Mouse (Mus musculus): Measurements from ENCODE around the gene Ncs1.

Gene Ncs1

DNA sequence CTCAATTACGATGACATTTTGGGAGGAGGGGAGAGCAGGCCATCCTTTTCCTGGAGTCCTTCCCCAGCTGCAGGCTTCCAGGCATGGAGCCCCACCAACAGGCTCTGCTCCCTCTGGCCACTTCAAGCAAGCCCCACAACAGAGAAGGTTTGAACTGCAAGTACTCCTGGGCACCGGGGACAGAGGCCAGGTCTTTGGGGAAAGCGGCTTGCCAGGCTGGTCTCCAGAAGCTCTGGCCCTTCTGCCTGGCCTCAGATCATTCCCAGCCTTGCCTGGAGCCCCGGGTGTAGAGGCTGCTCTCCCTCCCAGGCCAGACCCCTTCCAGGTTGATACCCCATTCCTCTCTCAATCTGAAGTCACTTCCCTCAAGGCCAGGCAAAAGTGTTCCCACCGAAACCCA lies 572 bp upstream of the Ncs1 start:
- DNase-seq: no peak

DNA sequence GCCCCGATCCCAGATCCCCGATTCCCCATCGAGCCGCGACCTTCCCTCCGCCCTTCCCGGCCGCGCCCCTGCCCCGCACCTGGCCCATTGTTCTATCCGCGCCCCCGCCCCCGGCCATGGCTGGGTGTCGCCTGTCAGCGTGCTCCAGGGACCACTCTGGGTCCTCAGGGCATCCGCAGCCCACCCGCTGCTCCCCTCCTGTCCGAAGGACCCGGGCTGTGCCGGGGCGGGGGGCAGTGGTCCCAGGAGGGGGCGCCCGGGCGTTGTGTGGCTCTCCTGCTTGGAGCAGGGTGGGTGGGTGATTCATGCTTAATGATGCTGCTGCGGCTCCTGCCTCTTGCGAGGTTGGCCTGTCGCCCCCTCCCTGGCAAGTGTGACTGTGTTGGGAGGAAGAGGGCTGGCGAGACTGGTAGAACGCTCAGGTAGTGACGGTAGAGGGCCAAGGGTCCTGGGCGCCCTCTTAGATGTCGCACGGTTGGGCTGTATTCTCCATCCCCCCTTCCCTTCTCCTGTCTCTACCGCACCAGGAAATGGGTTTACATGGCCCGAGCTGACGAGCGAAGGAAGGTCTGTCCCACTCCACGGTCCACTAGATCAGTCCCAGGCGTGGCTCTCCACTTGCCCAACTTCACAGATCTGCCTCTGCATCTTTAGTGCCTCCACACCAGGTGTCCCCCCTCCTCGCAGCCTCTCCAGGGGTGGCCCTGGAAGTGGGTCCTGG lies 788 bp downstream of the Ncs1 start:
- peak in 1 of 2 experiments; percentile 48 for DNase-seq

DNA sequence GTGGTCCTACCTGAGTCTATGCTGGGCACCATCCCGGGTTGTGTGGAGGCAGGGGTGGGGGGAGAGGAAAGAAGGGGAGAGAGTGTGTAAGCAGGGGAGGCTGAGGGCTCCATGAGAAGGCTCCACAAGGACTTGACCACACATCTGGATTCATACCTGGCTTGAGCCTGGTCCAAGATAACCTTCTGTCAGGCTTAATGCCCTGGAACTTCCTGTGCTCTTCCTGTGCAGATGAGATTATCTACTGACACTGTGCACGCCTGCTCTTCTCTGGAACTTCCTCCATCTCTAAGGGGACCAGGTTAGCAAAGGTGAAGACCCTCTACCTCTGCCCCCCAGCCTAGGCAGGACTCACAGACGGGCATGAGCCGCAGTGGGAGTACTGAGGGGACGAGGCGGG lies 3.2 kb downstream of the Ncs1 start:
- no peak for DNase-seq

DNA sequence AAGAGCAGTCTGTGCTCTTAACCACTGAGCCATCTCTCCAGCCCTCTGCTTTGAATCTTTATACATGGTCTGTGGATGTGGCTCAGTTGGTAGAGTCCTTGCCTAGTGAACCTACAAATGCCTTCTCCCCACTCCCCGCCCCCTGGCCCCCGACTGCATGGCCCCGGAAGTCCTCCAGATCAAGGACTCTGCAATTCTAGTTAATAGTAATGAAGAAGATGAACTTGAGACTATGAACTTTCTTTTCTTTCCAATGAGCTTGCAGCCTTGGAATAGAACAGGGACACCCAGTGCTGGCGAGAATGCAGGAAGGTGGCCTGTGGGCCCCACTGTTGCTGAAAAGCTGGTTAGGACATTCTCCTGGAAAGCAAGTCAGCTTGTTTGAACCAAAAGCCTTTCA lies 6.5 kb downstream of the Ncs1 start:
- peak; percentile 55 to 86 for DNase-seq

DNA sequence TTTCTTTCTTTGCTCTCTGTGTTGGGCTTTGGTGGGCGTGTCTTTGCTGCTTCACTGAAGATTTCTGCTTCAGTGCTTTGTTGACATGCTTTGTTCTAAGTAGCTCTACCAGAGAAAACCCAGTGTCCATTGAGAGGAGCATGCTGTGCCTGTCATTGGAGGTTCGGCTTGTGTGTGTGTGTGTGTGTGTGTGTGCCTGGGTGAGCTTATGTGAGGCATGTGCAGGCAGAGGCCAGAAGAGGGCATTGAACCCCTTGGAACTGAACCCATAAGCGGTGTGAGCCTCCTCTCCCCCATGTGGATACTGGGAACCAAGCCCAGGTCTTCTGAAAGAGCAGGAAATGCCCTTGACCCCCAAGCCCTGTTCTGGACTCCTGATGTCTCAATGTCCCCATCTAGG lies 7.8 kb downstream of the Ncs1 start:
- DNase-seq: peak; percentile 41 to 81

DNA sequence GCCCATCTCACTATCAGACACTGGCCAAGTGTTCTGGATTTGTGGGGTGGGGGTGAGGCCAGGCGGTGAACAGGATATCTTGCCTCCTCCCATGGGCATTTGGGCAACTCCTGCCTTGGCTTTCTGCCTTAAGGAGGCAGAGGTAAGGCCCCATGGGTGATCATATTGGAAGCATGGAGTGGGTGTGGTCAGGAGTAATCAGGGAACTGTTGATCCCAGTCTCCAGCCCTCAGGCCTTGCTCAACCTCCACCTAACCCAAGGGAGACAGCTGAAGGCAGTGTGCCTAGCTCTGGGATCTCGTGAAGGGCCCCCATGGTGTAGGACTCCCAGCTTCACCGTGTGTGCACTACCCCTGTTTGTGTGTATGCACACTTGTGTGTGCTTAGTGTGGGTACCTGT lies 9.2 kb downstream of the Ncs1 start:
- DNase-seq: no peak

DNA sequence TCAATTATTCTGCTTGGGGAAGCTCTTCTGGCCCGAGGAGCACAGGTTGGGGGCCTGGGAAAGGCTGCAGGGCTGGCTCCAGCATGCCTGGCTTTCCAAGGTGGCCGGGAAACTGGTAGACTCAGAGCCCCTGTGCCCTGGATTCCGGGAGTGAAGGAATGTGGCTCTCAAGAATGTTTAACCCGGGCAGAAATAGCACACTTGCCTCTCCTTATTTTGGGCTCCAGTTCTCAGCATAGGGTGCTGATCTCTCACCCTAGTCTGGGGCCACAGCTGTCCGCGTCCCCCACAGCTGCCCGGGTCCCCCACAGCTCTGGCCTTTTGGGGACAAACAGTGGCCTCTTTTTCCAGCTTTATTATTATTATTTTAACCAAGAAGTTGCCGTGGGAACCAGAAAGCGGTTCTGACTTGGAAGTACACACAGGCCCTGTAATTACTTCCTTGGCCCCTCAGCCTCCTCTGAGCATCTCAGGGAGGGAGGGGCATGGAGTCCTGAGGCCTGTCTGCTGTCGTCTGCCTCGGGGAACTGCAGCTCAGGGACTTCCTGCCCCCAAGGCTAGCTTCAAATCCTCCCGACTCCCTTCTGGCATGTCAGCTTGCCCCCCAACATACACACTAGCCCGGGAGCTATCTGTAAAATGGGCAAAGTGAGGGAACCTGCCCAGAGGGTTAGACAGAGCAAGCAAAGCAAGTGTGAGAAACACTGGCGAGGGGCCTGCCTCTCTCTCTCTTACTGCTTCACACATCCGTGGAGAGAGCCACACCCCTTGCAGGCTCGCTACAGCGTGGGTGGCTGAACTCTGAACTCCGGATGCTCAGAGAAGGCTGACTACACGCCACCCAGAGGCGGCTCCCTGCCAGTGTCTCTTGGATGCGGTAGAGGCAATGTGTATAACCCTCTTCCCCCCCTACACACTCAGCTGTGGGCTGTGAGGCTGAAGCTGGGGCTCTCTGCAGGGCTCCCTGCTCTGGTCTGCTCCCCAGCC lies 10.6 kb downstream of the Ncs1 start:
- peak; percentile 81 to 90 for DNase-seq

DNA sequence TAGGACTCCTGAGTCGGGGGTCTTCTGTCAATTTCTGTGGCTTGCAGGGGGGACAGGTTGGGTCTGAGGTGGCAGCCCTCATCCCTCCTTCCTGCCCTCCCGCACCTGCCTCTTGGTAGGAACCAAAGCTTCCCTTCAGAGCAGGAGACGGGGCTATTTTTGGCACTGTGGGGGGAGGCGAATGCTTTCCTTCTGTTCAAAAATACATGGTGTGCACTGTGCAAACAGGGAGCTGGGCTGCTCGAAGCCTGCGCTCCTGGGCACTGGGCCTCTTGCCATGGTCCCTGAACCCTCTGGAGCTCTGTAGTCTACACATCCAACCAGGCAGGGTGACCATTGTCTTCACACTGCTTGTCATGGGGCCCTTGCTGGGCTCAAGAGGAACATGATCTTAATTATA lies 11.5 kb downstream of the Ncs1 start:
- DNase-seq: no peak

DNA sequence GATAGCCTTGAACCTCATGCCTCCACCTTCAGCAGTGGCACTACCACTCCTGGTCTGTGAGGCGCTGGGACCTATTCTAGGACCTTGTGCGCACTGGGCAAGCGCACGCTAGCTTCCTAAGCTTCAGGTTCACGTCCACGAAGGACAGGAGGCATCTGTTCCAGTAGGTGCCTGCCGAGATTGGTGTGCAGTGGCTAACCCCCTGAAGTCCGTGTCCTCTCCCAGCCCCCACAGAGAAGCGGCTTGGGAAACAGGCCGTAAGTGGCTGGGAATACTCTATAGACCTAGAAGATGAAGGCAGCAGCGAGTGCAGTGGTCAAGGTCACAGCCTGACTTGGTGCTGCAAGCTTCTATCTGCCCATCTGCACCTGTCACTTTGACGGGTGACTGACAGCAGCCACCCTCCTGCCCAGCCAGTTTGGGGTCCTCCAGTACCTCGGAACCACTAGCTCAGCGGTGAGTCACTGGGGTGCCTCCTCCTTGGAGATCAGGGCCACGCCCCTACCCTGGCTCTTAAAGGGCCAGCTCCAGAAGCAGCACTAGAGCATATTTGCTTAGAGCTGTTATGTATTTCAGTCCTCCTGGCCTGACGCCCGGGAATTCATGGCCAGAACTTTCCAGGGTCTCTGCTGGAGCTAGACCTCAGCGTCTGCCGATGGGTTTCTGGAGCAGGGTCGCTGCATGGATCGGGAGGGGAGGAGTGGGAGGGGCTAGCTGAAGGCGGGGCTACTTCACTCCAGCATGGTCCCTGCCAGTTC lies 13.2 kb downstream of the Ncs1 start:
- peak; percentile 85 to 89 for DNase-seq

DNA sequence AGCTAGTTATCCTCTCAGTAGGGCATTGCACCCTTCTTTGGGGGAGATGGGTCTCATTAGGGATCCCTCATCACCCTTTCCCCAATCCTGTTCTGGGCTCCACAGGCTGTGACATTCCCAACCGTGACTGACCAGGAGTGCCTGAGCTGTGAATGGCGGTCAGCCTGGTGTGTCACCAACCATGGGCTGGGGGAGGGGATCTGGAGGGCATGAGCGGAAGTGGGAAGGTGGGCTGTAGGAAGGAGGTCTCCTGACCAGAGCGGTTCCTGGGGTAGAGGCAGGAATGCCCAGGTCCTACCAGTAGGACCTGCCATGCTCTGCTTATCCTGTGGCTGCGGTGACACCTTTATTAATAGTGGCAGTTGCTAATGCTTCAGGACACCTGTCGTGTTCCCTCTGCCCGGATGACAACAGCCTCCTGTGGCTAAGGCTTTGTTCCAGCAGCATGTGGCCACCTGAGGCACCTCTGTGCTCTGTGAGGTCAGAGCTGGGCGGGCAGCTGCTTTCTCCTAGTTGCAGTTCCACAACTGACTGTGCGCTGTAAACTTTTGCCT lies 13.8 kb downstream of the Ncs1 start:
- peak in 1 of 2 experiments; percentile 43 for DNase-seq

DNA sequence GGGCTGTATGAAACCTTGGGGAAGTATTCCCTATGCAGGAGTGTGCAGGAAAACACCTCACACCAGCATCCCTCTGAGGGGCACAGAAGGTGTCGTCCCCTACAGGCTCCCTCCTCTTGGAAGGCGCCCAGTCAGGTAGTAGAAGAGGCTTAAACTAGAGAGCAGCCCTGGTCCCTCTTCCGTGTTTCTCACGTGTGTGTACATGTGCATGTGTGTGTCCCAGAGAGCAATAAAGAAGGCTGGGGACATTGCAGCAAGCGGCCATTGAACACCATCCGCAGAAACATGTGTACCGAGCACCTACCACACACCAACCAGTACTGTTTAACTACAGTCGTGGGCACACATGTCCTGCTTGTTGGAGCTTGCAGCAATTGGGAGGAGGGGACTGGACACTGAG lies 14.9 kb downstream of the Ncs1 start:
- peak in 1 of 2 experiments; percentile 56 for DNase-seq

DNA sequence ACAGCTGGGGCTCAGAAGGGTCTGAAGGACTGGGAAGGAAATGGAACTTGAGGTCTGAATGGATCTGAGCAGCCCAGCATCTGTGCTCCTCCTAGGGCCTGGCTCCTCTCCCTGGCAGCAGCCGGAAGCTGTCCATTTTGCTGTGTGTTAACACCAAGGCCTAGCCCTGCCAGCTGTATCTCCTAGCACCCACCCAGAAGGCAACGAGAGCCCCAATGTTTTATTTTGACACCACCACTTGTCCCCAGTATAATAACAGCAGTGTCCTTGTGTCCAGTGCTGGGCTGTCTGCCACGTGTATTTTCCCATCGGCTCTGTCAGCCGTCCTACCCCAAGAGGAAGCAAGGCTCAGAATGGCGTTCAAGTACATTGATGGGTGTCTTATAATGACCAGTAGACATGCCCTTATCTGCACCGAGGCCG lies 17.4 kb downstream of the Ncs1 start:
- no peak for DNase-seq

DNA sequence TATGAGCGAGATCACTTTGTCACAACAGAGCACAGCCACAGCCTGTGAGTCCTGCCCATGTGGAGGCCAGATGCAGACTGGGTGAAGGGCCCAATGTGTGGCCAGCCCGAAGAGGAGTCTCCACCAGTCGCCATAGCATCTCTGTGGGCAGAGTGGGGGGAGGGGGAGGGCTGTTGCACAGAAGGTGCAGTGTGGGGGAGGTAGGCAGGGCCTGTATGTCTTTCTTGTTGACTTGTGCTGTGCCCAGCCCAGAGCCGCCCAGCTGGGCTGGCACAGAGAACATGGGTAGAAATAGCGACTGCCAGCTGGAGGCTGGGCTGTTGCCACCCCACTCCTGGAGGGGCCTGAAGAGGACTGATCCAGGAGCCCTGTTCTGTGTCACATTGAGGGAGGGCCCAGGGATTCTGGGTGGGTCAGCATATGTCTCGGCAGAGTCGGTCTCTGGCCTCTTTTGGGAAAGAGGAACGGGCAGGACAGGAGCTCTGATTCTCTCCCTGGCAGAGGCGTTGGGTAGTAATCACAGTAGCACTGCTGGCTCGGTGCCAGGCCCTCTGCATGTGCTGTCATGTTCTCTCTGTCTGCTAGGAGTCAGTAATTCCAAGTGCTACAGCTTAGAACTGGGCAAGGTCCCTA lies 18.2 kb downstream of the Ncs1 start:
- peak; percentile 80 to 83 for DNase-seq

DNA sequence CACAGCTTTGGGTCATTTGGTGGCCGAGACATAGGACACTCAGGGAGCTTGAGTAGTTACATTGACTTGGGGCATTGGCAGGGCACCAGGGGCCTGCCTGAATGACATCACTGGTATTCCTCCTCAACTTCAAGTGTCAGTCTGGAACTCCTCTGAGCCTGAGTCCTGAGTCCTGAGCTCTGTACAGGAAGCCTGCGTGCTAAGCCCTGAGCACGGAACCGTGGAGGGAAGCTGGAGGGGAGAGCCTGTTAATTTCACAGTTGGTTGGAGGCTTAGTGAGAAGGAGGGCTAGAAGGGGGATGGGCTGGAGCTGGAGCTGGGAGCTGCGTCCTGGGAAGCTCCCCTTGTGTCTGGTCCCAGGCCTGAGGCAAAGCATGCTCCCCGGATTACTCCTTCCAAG lies 21.8 kb downstream of the Ncs1 start:
- no peak for DNase-seq

DNA sequence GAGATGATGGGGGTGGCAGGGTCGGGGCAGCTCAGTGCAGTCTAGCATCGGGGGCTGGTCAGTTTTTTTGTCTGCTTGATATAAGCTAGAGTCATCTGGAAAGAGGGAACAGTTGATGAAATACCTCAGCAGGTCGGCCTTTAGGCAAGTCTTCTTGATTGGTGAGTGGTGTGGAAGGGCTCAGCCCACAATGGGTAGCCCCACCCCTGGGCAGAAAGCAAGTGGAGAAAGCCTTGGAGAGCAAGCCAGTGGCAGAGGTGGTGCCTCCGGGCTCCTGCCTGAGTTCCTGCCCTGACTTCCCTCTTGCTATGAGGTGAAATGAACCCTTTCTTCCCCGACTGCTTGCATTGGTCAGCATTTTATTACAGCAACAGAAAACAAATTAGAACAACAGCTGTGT lies 23.0 kb downstream of the Ncs1 start:
- DNase-seq: no peak

DNA sequence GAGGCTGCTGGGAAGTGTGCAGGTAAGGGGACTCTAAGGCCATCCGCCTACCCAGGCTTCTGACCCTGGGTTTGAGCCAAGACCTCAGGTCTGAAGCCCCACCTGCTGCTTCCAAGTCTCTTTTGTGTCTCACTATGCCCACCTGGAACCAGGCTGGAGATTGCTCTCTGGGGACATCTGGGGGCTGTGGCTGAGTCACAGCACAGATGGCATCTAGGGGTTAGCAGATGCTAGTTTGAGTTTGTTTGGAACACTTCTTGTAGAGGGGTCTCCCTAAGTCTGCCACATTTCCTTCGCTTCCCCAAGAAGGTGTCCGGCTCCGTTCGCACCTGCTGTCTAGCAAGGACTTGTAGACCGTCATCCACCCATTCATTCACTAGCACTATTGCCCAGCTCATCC lies 23.6 kb downstream of the Ncs1 start:
- no peak for DNase-seq

DNA sequence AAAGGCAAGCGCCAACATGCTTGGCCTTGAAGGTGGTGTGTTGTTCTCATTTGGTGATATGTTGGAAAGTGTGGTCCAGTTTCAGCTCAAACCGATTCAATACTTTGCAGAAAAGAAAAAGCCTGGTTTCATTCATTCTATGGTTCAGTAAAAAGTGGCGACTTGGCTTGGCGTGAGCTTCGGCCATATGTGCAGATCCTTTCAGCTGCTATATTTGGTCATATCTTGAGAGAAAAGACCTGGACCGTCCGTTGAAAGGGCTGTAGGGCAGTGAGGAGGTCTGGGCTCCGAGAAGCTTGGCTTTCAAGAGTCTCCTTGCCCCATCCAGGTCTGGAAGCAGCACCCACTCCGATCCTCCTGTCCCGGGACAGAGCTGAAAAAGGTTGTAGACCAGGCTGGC lies 24.2 kb downstream of the Ncs1 start:
- DNase-seq: no peak

DNA sequence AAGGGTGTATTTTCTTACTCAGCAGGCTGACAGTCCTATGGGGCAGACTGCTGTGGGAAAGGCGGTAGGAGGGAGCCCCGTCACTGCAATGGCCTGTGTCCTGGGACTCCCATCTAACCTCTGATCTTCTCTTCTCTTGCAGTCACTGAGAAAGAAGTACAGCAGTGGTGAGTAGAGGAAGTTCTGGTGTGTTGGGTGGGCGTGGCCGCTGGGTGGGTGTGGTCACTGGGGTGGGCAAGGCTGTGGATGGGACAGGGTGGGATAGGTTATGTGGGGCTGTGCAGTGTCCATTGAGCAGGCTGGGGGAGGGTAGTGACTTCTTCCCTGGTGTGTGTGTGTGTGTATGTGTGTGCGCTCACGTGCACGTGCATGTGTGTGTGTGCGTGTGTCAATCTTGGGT lies 24.8 kb downstream of the Ncs1 start:
- DNase-seq: no peak

DNA sequence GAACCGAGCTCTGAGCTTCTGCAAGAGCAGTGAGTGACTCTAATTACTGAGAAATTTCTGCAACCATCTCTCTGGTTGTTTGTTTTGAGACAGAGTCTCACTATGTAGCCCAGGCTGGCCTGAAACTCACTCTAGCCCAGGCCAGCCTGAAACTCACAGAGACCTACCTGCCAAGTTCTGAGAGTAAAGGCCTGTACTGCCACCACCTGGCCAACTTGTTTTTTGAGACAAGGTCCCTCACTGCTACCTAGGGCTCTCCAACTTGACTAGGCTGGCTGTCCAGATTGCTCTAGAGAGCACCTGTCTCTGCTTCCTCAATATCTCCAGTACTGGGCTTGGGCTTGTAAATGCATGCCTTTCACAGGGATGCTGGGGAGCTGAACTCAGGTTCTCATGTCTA lies 25.4 kb downstream of the Ncs1 start:
- DNase-seq: peak in 1 of 2 experiments; percentile 36

DNA sequence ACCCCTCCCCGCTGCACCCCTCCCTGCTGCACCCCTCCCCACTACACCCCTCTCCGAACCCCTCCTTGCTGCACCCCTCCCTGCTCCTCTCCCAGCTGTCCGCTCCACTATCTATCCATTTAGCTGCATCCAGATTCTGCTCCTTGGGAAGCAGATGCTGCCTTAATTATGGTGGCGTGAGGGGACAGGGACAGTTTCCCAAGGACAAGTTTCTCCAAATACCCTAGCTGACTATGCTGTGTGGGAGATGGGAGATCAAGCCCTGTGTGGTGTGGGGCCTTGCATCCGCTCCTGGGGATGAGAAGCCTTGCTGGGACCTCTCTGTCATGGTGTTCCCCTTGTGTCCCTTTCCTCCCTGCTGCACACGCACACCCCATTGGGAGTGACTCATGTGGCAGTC lies 29.4 kb downstream of the Ncs1 start:
- no peak for DNase-seq

DNA sequence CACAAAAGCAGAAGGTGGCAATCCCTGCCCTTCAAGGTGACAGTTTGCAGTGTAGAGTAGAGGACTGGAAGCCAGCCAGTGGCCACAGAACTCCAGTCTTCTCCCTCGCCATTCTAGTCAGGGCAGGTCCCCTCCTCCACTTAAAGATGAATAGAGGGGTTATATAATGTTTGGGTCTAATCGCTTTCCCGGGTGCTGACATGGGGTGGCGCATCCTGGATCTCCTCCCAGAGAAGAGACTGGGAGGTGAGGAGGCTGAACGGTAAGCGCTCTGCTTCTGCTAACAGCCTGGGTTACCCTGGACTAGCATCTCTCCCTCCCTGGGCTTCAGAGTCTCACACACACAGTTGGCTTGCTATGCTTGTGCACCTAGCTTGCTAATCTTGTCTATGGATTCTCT lies 32.2 kb downstream of the Ncs1 start:
- no peak for DNase-seq

DNA sequence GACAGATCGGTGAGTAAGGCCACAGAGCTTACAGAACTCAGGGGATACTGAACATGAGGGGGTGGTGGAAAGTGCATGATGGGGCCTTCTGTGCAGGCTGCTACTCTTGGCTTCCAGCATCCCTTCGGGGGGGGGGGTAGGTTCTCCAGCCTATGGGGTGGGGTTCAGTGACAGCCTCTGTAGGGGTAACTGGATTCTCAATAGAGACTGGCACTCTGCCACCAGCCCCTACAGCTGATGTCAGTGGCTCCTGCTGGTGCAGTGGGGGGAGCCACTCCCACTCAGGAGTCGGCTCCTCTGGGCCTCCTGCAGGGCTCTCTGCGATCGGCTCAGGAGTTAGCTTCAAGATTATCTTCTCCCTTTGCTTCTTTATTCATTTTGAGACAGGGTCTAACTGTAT lies 32.9 kb downstream of the Ncs1 start:
- no peak for DNase-seq

DNA sequence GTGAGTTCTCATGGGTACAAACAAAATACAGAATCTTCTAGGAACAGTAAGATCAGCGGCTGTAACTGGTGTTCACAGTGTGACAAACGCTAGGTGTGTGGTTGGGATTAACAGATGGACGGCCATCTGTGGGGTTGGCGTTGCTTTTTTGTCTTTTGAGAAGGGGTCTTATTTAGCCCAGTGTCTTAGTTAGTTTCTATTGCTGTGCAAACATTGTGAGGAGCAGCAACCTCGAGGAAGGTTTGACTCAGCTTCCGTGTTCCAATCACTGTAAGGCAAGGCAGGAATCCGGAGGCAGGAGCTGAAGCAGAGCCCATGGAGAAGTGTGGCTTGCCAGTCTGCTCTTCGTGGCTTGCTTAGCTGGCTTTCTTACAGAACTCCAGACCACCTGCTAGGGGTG lies 35.5 kb downstream of the Ncs1 start:
- no peak for DNase-seq
